Mouse (Mus musculus) B cell, adult 62 days (primary cell): ENCODE measurements around the gene Insr. TPM values are rescaled to one million over a fixed set of nuclear protein-coding genes. Genes with fewer than 3 reads are reported as not detected.

Source experiments
- total RNA-seq: library from RNA; stranded (reverse); gene quantifications from 4 replicates; pipeline ENCODE4 v1.2.4, GENCODE M21; 2023

Gene Insr
- 41.4 to 55.6 TPM (median 47.4 TPM) in 4 replicates for total RNA-seq

GRCm38 (mm10) chr8:3278934-3279720, at the start of gene Insr:
Insr (minus strand) TSS chr8:3279617.

Other genes starting within 250 kb of the Insr start
- gene A430078G23Rik, start 73.8 kb upstream of the Insr start, total RNA-seq, result 228 to 237 TPM (median 235 TPM) in 4 replicates
- gene Arhgef18, start 113.4 kb upstream of the Insr start, total RNA-seq, result 236 to 278 TPM (median 251 TPM) in 4 replicates
- gene Pex11g, start 188.1 kb upstream of the Insr start, total RNA-seq, result 0.85 to 2.6 TPM (median 1.6 TPM) in 4 replicates
- gene Tex45, start 191.2 kb upstream of the Insr start, total RNA-seq, result 6.5 to 8.4 TPM (median 7.2 TPM) in 4 replicates
- 6.4 to 9.4 TPM (median 7.2 TPM) in 4 replicates for gene Zfp358, start 213.5 kb upstream of the Insr start, total RNA-seq
- 99.2 to 105 TPM (median 101 TPM) in 4 replicates for gene Mcoln1, start 220.8 kb upstream of the Insr start, total RNA-seq
- 59.4 to 70.3 TPM (median 68.0 TPM) in 4 replicates for gene Pnpla6, start 235.8 kb upstream of the Insr start, total RNA-seq